Mouse (Mus musculus) heart, embryonic 14.5 days (tissue): ENCODE measurements at regions not wholly inside any gene's neighbourhood (a gene's known extent, or its start where the extent isn't known, plus 50 kb on each side); places are given as distances from the start of the nearest gene placed in this dataset.

ENCODE experiments used
- ATAC-seq: fragments of 200-750 bp; cut with Nextera tagmentation; 2 replicates; pipeline ENCODE4 v1.8.0; 2017; ENCODE audit warnings: low read depth, moderate TSS enrichment; ENCODE audit not compliant: insufficient number of reproducible peaks, insufficient read depth, low FRiP score
- H3K27ac ChIP-seq, 2 experiments: fragments of 200-500 bp in 1 of 2; fragments of 300-500 bp in 1 of 2; sonication (generic) in 1 of 2; replicated peaks in 1 of 2; 2 replicates each; pipeline ENCODE4 v1.5.1; 2012 to 2014; ENCODE audit warnings: low read depth in 2 of 2, low read length in 2 of 2, control low read depth in 1 of 2, mild to moderate bottlenecking in 1 of 2, mixed read lengths in 1 of 2; ENCODE audit not compliant: control insufficient read depth in 1 of 2, insufficient read depth in 1 of 2
- H3K27me3 ChIP-seq: fragments of 300-500 bp; sonication (generic); 2 replicates; pipeline ENCODE4 v1.6.1; 2014; ENCODE audit warnings: mild to moderate bottlenecking, low read length, control low read depth; ENCODE audit not compliant: control insufficient read depth, insufficient read depth
- H3K36me3 ChIP-seq: fragments of 300-500 bp; sonication (generic); 2 replicates; pipeline ENCODE4 v1.6.1; 2014; ENCODE audit warnings: mild to moderate bottlenecking, control low read depth, low read length, mixed read lengths; ENCODE audit not compliant: control insufficient read depth, insufficient read depth
- H3K4me1 ChIP-seq, 2 experiments: fragments of 200-500 bp in 1 of 2; fragments of 300-500 bp in 1 of 2; sonication (generic) in 1 of 2; 2 replicates each; pipeline ENCODE4 v1.6.1; 2012 to 2014; ENCODE audit warnings: low read length in 2 of 2, control low read depth in 1 of 2, mixed read lengths in 1 of 2; ENCODE audit not compliant: control insufficient read depth in 2 of 2, insufficient read depth in 2 of 2
- H3K4me2 ChIP-seq: fragments of 300-500 bp; sonication (generic); 2 replicates; pipeline ENCODE4 v1.6.1; 2014; ENCODE audit warnings: mild to moderate bottlenecking, low read length
- H3K4me3 ChIP-seq, 2 experiments: fragments of 200-500 bp in 1 of 2; fragments of 300-500 bp in 1 of 2; sonication (generic) in 1 of 2; 2 replicates each; pipeline ENCODE4 v1.5.1; 2012 to 2014; ENCODE audit warnings: low read length in 2 of 2, mild to moderate bottlenecking in 2 of 2, control low read depth in 1 of 2, low read depth in 1 of 2, moderate library complexity in 1 of 2; ENCODE audit not compliant: control insufficient read depth in 1 of 2, insufficient read depth in 1 of 2
- H3K9ac ChIP-seq: fragments of 300-500 bp; sonication (generic); 2 replicates; pipeline ENCODE4 v1.6.1; 2014; ENCODE audit warnings: mild to moderate bottlenecking, low read length
- H3K9me3 ChIP-seq: fragments of 300-500 bp; sonication (generic); 2 replicates; pipeline ENCODE4 v1.6.1; 2016; ENCODE audit warnings: low read length, control low read depth; ENCODE audit not compliant: control insufficient read depth
- WGBS: fragments of 180-500 bp; shearing (Covaris S2); extraction: QIAGEN DNeasy Blood & Tissue Kit; methylation state at CpG from one replicate; pipeline ENCODE4 v1.1.7; 2014; 5-methylcytosine and 5-hydroxymethylcytosine counted together

- H3K27me3 ChIP-seq, result no peaks in the 10 kb centered on the region
- no peaks in the 10 kb centered on the region for H3K36me3 ChIP-seq
- H3K4me3 ChIP-seq, result no peak overlapping the region
- ATAC-seq, result peak; percentile 44
- H3K9ac ChIP-seq, result no peak overlapping the region
- H3K4me1 ChIP-seq, result peaks cover 17 to 21% of the 10 kb centered on the region in 2 experiments
- H3K27ac ChIP-seq, result peak overlapping the region; percentile 22 to 43; a peak in 2 of 4 replicates
- no peak overlapping the region for H3K4me2 ChIP-seq
- no peaks in the 10 kb centered on the region for H3K9me3 ChIP-seq
- WGBS, result 63% methylated on average over 5 of the region's 5 CpGs
Observed at GRCm38 (mm10) chr12:25232358-25233026, 135.6 kb upstream of the Id2 start.

DNA sequence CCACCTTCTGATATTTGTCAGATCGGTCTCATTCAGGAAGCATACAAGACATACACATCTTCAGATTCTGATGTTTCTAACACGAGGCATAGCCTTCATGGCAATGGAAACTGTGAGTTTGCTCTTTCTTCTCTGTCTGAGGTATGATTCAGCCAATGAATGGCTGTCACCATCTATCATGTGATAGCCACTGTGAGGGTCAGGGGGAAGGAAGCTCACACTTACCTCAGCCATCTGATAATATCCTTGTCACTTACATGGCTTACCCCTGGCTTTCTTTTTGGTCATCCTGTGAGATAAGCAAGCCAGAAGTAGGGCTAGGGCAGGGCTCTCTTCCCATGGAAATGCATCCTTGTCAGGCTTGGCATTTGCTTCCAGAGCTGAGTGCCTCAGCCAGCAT is 131.8 kb upstream of the Id2 start:
- no peak for ATAC-seq
- Histone ChIP-seq H3K4me1 (peaks cover 17 to 21% of the 10 kb centered on the region in 2 experiments), H3K4me3 (no peak overlapping the region), H3K27me3 (no peaks in the 10 kb centered on the region), H3K27ac (no peak overlapping the region), H3K9me3 (no peaks in the 10 kb centered on the region), H3K36me3 (no peaks in the 10 kb centered on the region), H3K4me2 (no peak overlapping the region), H3K9ac (no peak overlapping the region)
- WGBS, result 81% methylated on average over 2 of the region's 2 CpGs

GRCm38 (mm10) chr12:25227736-25228135 is 130.8 kb upstream of the Id2 start:
- Histone ChIP-seq H3K27me3 (no peaks in the 10 kb centered on the region), H3K9ac (no peak overlapping the region), H3K4me2 (no peak overlapping the region), H3K27ac (no peak overlapping the region), H3K4me3 (no peak overlapping the region), H3K9me3 (no peaks in the 10 kb centered on the region), H3K4me1 (peaks cover 11 to 13% of the 10 kb centered on the region in 2 experiments), H3K36me3 (no peaks in the 10 kb centered on the region)
- 85% methylated on average over 4 of the region's 4 CpGs for WGBS
- no peak for ATAC-seq

GRCm38 (mm10) chr12:25224644-25225043 is 127.7 kb upstream of the Id2 start:
- no peaks in the 10 kb centered on the region for H3K36me3 ChIP-seq
- no peaks in the 10 kb centered on the region for H3K27me3 ChIP-seq
- WGBS, result 84% methylated on average over 4 of the region's 4 CpGs
- no peak for ATAC-seq
- no peak overlapping the region for H3K4me2 ChIP-seq
- H3K9ac ChIP-seq, result no peak overlapping the region
- no peak overlapping the region for H3K27ac ChIP-seq
- no peaks in the 10 kb centered on the region for H3K9me3 ChIP-seq
- H3K4me1 ChIP-seq, result peaks cover 3 to 15% of the 10 kb centered on the region in 2 experiments; a peak in 2 of 4 replicates
- H3K4me3 ChIP-seq, result no peak overlapping the region

- H3K36me3 ChIP-seq, result no peaks in the 10 kb centered on the region
- H3K4me3 ChIP-seq, result no peak overlapping the region
- no peaks in the 10 kb centered on the region for H3K27me3 ChIP-seq
- no peak overlapping the region for H3K4me2 ChIP-seq
- H3K4me1 ChIP-seq, result peaks cover 3 to 15% of the 10 kb centered on the region in 2 experiments; a peak in 2 of 4 replicates
- 88% methylated on average over 2 of the region's 2 CpGs for WGBS
- no peak for ATAC-seq
- H3K9me3 ChIP-seq, result no peaks in the 10 kb centered on the region
- H3K9ac ChIP-seq, result no peak overlapping the region
- no peak overlapping the region for H3K27ac ChIP-seq
Observed at GRCm38 (mm10) chr12:25224201-25224600, 127.3 kb upstream of the Id2 start.

- Histone ChIP-seq H3K4me1 (peaks cover 3 to 15% of the 10 kb centered on the region in 2 experiments; a peak in 2 of 4 replicates), H3K4me2 (no peak overlapping the region), H3K27ac (no peak overlapping the region), H3K27me3 (no peaks in the 10 kb centered on the region), H3K9ac (no peak overlapping the region), H3K4me3 (no peak overlapping the region), H3K9me3 (no peaks in the 10 kb centered on the region), H3K36me3 (no peaks in the 10 kb centered on the region)
- no peak for ATAC-seq
- WGBS, result 86% methylated on average over 4 of the region's 4 CpGs
Observed at GRCm38 (mm10) chr12:25223539-25223938, 126.6 kb upstream of the Id2 start.

GRCm38 (mm10) chr12:25220780-25221106 is 123.8 kb upstream of the Id2 start:
- Histone ChIP-seq H3K4me3 (no peak overlapping the region), H3K4me1 (peaks cover 13 to 15% of the 10 kb centered on the region in 2 experiments), H3K27ac (no peak overlapping the region), H3K36me3 (no peaks in the 10 kb centered on the region), H3K9ac (no peak overlapping the region), H3K9me3 (no peaks in the 10 kb centered on the region), H3K27me3 (no peaks in the 10 kb centered on the region), H3K4me2 (no peak overlapping the region)
- WGBS, result 51% methylated on average over 4 of the region's 4 CpGs
- no peak for ATAC-seq
